In genomic region chr11:100442625-100443024, GRCm38 (mm10) we compare ENCODE assay signal across 26 mouse cellular contexts. TPM values are rescaled to one million over a fixed set of nuclear protein-coding genes. Genes with fewer than 3 reads are reported as not detected.
DNase-seq lines count a peak whose midpoint lies in the region; ATAC-seq lines count a peak whose summit lies in the region.
"Had no signal": no experiment of that assay in that cellular context is flagged by ENCODE, and none has a peak within 500 bp of the region (broad histone marks: within the 10 kb centered on the region; RNA-seq: fewer than 3 reads in every experiment).

No protein-coding gene starts in this region.

- no peak overlapping the region for H3K4me2 ChIP-seq in kidney, embryonic 14.5 days (replicated peaks; ENCODE audit: low read depth, low read length)
- H3K4me2 ChIP-seq in midbrain, embryonic 11.5 days: no peak overlapping the region
- H3K4me2 ChIP-seq in midbrain, embryonic 13.5 days (replicated peaks): no peak overlapping the region
- H3K4me2 ChIP-seq in hindbrain, embryonic 12.5 days (replicated peaks): no peak overlapping the region
- H3K4me2 ChIP-seq: forebrain, embryonic 12.5 days; limb, embryonic 13.5 days; liver, embryonic 11.5 days; midbrain, embryonic 12.5 days; neural tube, embryonic 13.5 days had no signal

- DNase-seq in kidney, adult 11 months: peak; percentile 42
- peak; percentile 67 for DNase-seq in midbrain, embryonic 11.5 days (ENCODE audit: low spot score, missing footprints)
- peak; percentile 41 for DNase-seq in kidney, postnatal 10 days
- no peak for DNase-seq in embryo, embryonic 10.5 days (ENCODE audit: low spot score)
- DNase-seq: adrenal gland, adult 2 months; adrenal gland, postnatal 36 days; B cell, adult 2 months; cerebellum, adult 8-10 months; gastrocnemius, postnatal 10 days; heart, postnatal 14 days; lung, postnatal 36 days; right cerebral cortex, postnatal 4 days; thymus, postnatal 25 days had no signal

- H3K9ac ChIP-seq in kidney, embryonic 14.5 days (ENCODE audit: low read depth, low read length): no peak overlapping the region
- H3K9ac ChIP-seq in midbrain, embryonic 11.5 days (ENCODE audit: low read length): no peak overlapping the region
- H3K9ac ChIP-seq in midbrain, embryonic 13.5 days (replicated peaks): no peak overlapping the region
- no peak overlapping the region for H3K9ac ChIP-seq in hindbrain, embryonic 12.5 days
- H3K9ac ChIP-seq: forebrain, embryonic 12.5 days; limb, embryonic 13.5 days; midbrain, embryonic 12.5 days; neural tube, embryonic 13.5 days had no signal

- H3K27ac ChIP-seq in kidney, embryonic 14.5 days (ENCODE audit: low read depth, low read length): no peak overlapping the region
- no peak overlapping the region for H3K27ac ChIP-seq in midbrain, embryonic 11.5 days (ENCODE audit: low read depth, low read length)
- no peak overlapping the region for H3K27ac ChIP-seq in midbrain, embryonic 13.5 days
- no peak overlapping the region for H3K27ac ChIP-seq in hindbrain, embryonic 12.5 days
- H3K27ac ChIP-seq: forebrain, embryonic 12.5 days; limb, embryonic 13.5 days; midbrain, embryonic 12.5 days; neural tube, embryonic 13.5 days had no signal

- WGBS in kidney, embryonic 14.5 days: 83% methylated on average over 6 of the region's 6 CpGs
- 88% methylated on average over 6 of the region's 6 CpGs for WGBS in midbrain, embryonic 11.5 days
- WGBS in midbrain, embryonic 13.5 days: 88% methylated on average over 6 of the region's 6 CpGs
- 86% methylated on average over 6 of the region's 6 CpGs for WGBS in hindbrain, embryonic 12.5 days

- H3K4me3 ChIP-seq in kidney, embryonic 14.5 days (ENCODE audit: low read length): no peak overlapping the region
- no peak overlapping the region for H3K4me3 ChIP-seq in midbrain, embryonic 11.5 days (ENCODE audit: low read depth, low read length)
- no peak overlapping the region for H3K4me3 ChIP-seq in midbrain, embryonic 13.5 days (replicated peaks)
- H3K4me3 ChIP-seq in hindbrain, embryonic 12.5 days: no peak overlapping the region
- H3K4me3 ChIP-seq: erythroblast, embryonic 14.5 days; forebrain, embryonic 12.5 days; hindbrain, embryonic 10.5 days; limb, embryonic 13.5 days; midbrain, embryonic 12.5 days; neural tube, embryonic 13.5 days had no signal

- no peaks in the 10 kb centered on the region for H3K9me3 ChIP-seq in kidney, embryonic 14.5 days (ENCODE audit: control insufficient read depth, low read length)
- no peaks in the 10 kb centered on the region for H3K9me3 ChIP-seq in midbrain, embryonic 11.5 days (ENCODE audit: control insufficient read depth, low read length)
- no peaks in the 10 kb centered on the region for H3K9me3 ChIP-seq in midbrain, embryonic 13.5 days
- H3K9me3 ChIP-seq in hindbrain, embryonic 12.5 days (replicated peaks): no peaks in the 10 kb centered on the region
- H3K9me3 ChIP-seq: forebrain, embryonic 12.5 days; hindbrain, embryonic 10.5 days; limb, embryonic 13.5 days; midbrain, embryonic 12.5 days; neural tube, embryonic 13.5 days had no signal

- no peaks in the 10 kb centered on the region for H3K27me3 ChIP-seq in kidney, embryonic 14.5 days (ENCODE audit: control insufficient read depth, insufficient read depth, low read length)
- no peaks in the 10 kb centered on the region for H3K27me3 ChIP-seq in midbrain, embryonic 11.5 days (ENCODE audit: control insufficient read depth, insufficient read depth, low read length)
- H3K27me3 ChIP-seq in midbrain, embryonic 13.5 days: no peaks in the 10 kb centered on the region
- H3K27me3 ChIP-seq in hindbrain, embryonic 12.5 days: no peaks in the 10 kb centered on the region
- H3K27me3 ChIP-seq: forebrain, embryonic 12.5 days; limb, embryonic 13.5 days; midbrain, embryonic 12.5 days; neural tube, embryonic 13.5 days had no signal

- peaks cover 8% of the 10 kb centered on the region; the same call in 1 of the 2 replicates for H3K4me1 ChIP-seq in kidney, embryonic 14.5 days (ENCODE audit: control insufficient read depth, insufficient read depth, low read length)
- H3K4me1 ChIP-seq in midbrain, embryonic 11.5 days (ENCODE audit: control insufficient read depth, insufficient read depth, low read length): peaks cover 7% of the 10 kb centered on the region
- H3K4me1 ChIP-seq in midbrain, embryonic 13.5 days (replicated peaks): peaks cover 18% of the 10 kb centered on the region
- peaks cover 11% of the 10 kb centered on the region for H3K4me1 ChIP-seq in hindbrain, embryonic 12.5 days

- H3K36me3 ChIP-seq in kidney, embryonic 14.5 days (ENCODE audit: control insufficient read depth, insufficient read depth, low read length): no peaks in the 10 kb centered on the region
- H3K36me3 ChIP-seq in midbrain, embryonic 11.5 days (ENCODE audit: control insufficient read depth, insufficient read depth, low read length): 0 out of 2 replicates have a peak, but pooled peaks cover under 1% of the 10 kb centered on the region
- H3K36me3 ChIP-seq in midbrain, embryonic 13.5 days: peaks cover under 1% of the 10 kb centered on the region; the same call in 1 of the 2 replicates
- peaks cover 3% of the 10 kb centered on the region; the same call in 1 of the 2 replicates for H3K36me3 ChIP-seq in hindbrain, embryonic 12.5 days
- H3K36me3 ChIP-seq: midbrain, embryonic 12.5 days had no signal

- ATAC-seq in kidney, embryonic 14.5 days (ENCODE audit: low FRiP score, low TSS enrichment): no peak
- no peak for ATAC-seq in midbrain, embryonic 11.5 days (ENCODE audit: low FRiP score)
- no peak for ATAC-seq in midbrain, embryonic 13.5 days
- no peak for ATAC-seq in hindbrain, embryonic 12.5 days (ENCODE audit: low FRiP score)
- ATAC-seq: activated CD4-positive, CD25-positive, alpha-beta regulatory T cell, adult 4 months; intestine, embryonic 16.5 days had no signal

RNA-seq across cellular contexts. Expression of gene Klhl10, which starts 0.9 kb away (rescaled TPM):
- polyA plus RNA-seq in kidney, embryonic 14.5 days (2014; fragmentation: Nextera tagmentation; extraction: Ambion mirVana): 0.61 and 0.68 TPM in 2 replicates
- polyA plus RNA-seq in midbrain, embryonic 11.5 days (2014; fragmentation: Nextera tagmentation; extraction: Ambion mirVana): 0.44 and 0.61 TPM in 2 replicates
- polyA plus RNA-seq in midbrain, embryonic 13.5 days (2015; fragmentation: Nextera tagmentation; extraction: Ambion mirVana): 0.85 and 1.2 TPM in 2 replicates
- polyA plus RNA-seq in hindbrain, embryonic 12.5 days (2016; fragmentation: Nextera tagmentation; extraction: Ambion mirVana): 0.68 and 0.94 TPM in 2 replicates
- polyA plus RNA-seq: activated CD4-positive, CD25-positive, alpha-beta regulatory T cell, adult 4 months; erythroblast, embryonic 14.5 days; liver, embryonic 16.5 days had no signal

RNA-seq across cellular contexts. Expression of gene Nt5c3b, which starts 1.0 kb away (rescaled TPM):
- polyA plus RNA-seq in kidney, embryonic 14.5 days (2014; fragmentation: Nextera tagmentation; extraction: Ambion mirVana): 100 and 112 TPM in 2 replicates
- 88.9 and 91.6 TPM in 2 replicates for polyA plus RNA-seq in midbrain, embryonic 11.5 days (2014; fragmentation: Nextera tagmentation; extraction: Ambion mirVana)
- polyA plus RNA-seq in midbrain, embryonic 13.5 days (2015; fragmentation: Nextera tagmentation; extraction: Ambion mirVana): 99.3 and 101 TPM in 2 replicates
- 101 and 112 TPM in 2 replicates for polyA plus RNA-seq in hindbrain, embryonic 12.5 days (2016; fragmentation: Nextera tagmentation; extraction: Ambion mirVana)

RNA-seq across cellular contexts. Expression of gene Fkbp10, which starts 27.1 kb away (rescaled TPM):
- polyA plus RNA-seq in kidney, embryonic 14.5 days (2014; fragmentation: Nextera tagmentation; extraction: Ambion mirVana): 75.4 and 113 TPM in 2 replicates
- 33.0 and 36.2 TPM in 2 replicates for polyA plus RNA-seq in midbrain, embryonic 11.5 days (2014; fragmentation: Nextera tagmentation; extraction: Ambion mirVana)
- polyA plus RNA-seq in midbrain, embryonic 13.5 days (2015; fragmentation: Nextera tagmentation; extraction: Ambion mirVana): 16.4 and 19.9 TPM in 2 replicates
- 72.5 and 75.6 TPM in 2 replicates for polyA plus RNA-seq in hindbrain, embryonic 12.5 days (2016; fragmentation: Nextera tagmentation; extraction: Ambion mirVana)
- polyA plus RNA-seq: activated CD4-positive, CD25-positive, alpha-beta regulatory T cell, adult 4 months had no signal

RNA-seq across cellular contexts. Expression of gene P3h4, which starts 28.0 kb away (rescaled TPM):
- polyA plus RNA-seq in kidney, embryonic 14.5 days (2014; fragmentation: Nextera tagmentation; extraction: Ambion mirVana): 59.7 and 63.3 TPM in 2 replicates
- 19.3 and 19.7 TPM in 2 replicates for polyA plus RNA-seq in midbrain, embryonic 11.5 days (2014; fragmentation: Nextera tagmentation; extraction: Ambion mirVana)
- 13.7 and 16.8 TPM in 2 replicates for polyA plus RNA-seq in midbrain, embryonic 13.5 days (2015; fragmentation: Nextera tagmentation; extraction: Ambion mirVana)
- 34.3 and 35.9 TPM in 2 replicates for polyA plus RNA-seq in hindbrain, embryonic 12.5 days (2016; fragmentation: Nextera tagmentation; extraction: Ambion mirVana)
- polyA plus RNA-seq: activated CD4-positive, CD25-positive, alpha-beta regulatory T cell, adult 4 months; erythroblast, embryonic 14.5 days had no signal

RNA-seq across cellular contexts. Expression of gene Klhl11, which starts 29.9 kb away (rescaled TPM):
- 8.5 and 12.3 TPM in 2 replicates for polyA plus RNA-seq in kidney, embryonic 14.5 days (2014; fragmentation: Nextera tagmentation; extraction: Ambion mirVana)
- polyA plus RNA-seq in midbrain, embryonic 11.5 days (2014; fragmentation: Nextera tagmentation; extraction: Ambion mirVana): 13.8 and 14.0 TPM in 2 replicates
- 12.9 and 13.1 TPM in 2 replicates for polyA plus RNA-seq in midbrain, embryonic 13.5 days (2015; fragmentation: Nextera tagmentation; extraction: Ambion mirVana)
- 13.7 and 14.8 TPM in 2 replicates for polyA plus RNA-seq in hindbrain, embryonic 12.5 days (2016; fragmentation: Nextera tagmentation; extraction: Ambion mirVana)
